Mouse (Mus musculus): ENCODE measurements at regions not wholly inside any gene's neighbourhood (a gene's known extent, or its start where the extent isn't known, plus 50 kb on each side); places are given as distances from the start of the nearest gene placed in this dataset.

GRCm38 (mm10) chr1:167915578-167916275 lies 226.7 kb downstream of the Lmx1a start:
- TF ChIP-seq CTCF (IDR thresholded peaks at IDR 0.05; ENCODE audit: low read depth, low read length) (no peak), POLR2AphosphoS5 (IDR thresholded peaks at IDR 0.05; ENCODE audit: insufficient replicate concordance, low read depth, low read length) (no peak), TAL1 (conservative IDR thresholded peaks at IDR 0.05; ENCODE audit: low read depth, low read length) (no peak)
